Mouse (Mus musculus) spleen, embryonic (tissue): ENCODE measurements around the gene 4933402J07Rik.

Source experiments
- CTCF ChIA-PET: fragments of 350-600 bp; sonication (Branson Sonifier 250); formaldehyde crosslinking; loops from one replicate; lab custom pipeline; 2022; lab: Charles Lee

4933402J07Rik gene

GRCm38 (mm10) chr8:87620225-87620624 is 56.6 kb downstream of the 4933402J07Rik start:
- CTCF ChIA-PET, result no interaction called here

- CTCF ChIA-PET, result no interaction called here
Observed at GRCm38 (mm10) chr8:87621181-87621580, 57.5 kb downstream of the 4933402J07Rik start.

DNA sequence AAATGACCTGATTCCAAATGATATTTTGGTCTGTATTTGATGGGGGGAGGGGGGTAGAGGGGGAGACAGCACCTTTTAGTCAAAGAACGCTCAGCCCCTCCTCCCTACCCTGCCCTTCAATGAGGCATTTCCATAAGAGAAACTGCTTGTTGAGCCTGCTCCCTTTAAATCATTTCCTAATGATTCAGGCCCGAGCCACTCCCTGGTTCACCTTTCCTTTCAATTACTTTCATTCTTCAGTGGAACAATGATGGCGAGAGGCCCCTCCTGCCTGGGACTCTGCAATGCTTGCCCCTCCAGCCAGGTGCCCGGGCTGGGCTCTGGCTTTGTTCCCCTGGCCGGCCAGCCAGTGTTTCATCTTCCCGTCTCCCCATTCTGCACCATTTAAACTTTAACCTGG is 66.0 kb downstream of the 4933402J07Rik start:
- CTCF ChIA-PET, result no interaction called here

GRCm38 (mm10) chr8:87631776-87632175 is 68.1 kb downstream of the 4933402J07Rik start:
- CTCF ChIA-PET, result no interaction called here

DNA sequence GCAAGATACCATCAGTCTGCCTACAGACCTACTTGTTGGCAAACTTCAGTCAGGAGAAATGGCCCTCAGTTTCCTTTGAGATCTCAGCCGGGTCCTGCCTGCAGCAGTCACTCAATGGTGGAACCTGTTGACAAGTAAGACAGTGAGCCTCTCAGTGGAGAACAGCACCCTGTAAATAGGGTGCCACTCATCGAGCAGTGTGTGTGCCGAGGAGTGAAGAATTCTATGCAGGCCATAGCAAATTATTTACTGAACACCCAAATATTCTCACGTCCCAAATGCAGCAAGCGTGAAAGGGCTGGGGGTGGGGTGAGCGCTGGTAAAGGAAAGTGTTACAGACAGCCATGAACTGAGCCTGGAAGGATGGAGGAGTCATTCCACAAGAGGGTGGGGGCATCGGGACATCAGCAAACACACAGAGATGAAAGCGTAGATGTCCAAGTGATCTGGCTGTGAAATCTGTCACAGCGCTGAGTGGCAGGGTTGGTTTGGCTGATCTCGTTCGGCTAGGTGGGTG is 72.6 kb downstream of the 4933402J07Rik start:
- CTCF ChIA-PET, result no interaction called here
